Mouse (Mus musculus) heart, adult 9 months (tissue): Measurements from ENCODE around the gene Cse1l.

ENCODE experiments used
- DNase-seq, 2 experiments: peaks; one replicate each; pipeline ENCODE4 v3.0.0; 2022; ENCODE audit warnings: low spot score in 2 of 2

The Cse1l gene

DNA sequence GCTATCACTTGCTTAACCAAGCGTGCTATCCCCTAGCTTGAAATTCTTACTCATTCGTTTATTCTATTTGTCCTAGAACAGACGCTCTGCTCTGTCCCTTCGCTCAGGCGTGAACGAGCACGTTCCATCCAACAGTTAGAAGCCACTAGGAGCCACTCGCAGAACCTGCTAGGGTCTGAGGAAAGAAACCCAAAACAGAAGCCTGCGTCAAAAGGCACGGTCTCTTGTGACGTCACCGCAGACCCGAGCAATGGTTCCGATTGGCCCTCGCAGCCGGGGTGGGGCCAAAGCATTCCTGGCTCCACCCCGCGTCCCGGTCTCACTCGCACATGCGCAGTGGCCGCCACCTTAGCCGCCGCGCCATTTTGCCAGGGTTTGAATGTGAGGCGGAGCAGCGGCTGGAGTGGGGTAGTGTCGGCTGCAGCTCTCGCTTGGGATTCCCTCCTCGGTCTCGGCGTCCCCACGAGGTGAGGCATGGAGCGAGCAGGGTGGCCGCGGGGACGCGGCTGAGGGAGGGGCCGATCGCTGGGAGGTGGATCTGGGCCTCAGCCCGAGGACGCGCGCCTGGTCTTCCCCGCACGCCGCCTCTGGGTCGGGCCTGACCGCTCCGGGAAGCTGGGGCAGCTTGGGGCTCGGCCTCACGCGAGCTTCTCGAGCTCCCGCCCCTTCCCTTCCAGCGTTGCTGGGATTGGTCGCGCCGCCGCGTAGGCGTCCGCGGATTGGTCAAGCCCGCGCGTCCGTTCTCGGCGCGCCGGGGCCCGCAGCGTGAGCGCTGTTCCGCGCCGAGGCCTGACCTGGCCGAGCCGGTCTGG lies at the start of gene Cse1l:
Gene Cse1l (plus strand): TSS at position 330 of the 812 bp plus-strand sequence.
- peak; percentile 95 to 96 for DNase-seq

GRCm38 (mm10) chr2:166856366-166856765 lies 49.5 kb upstream of the Cse1l start:
- DNase-seq, result no peak

- DNase-seq, result no peak
Measured at GRCm38 (mm10) chr2:166857118-166857517, 48.7 kb upstream of the Cse1l start.

- DNase-seq, result no peak
Measured at GRCm38 (mm10) chr2:166859214-166859613, 46.6 kb upstream of the Cse1l start.

DNA sequence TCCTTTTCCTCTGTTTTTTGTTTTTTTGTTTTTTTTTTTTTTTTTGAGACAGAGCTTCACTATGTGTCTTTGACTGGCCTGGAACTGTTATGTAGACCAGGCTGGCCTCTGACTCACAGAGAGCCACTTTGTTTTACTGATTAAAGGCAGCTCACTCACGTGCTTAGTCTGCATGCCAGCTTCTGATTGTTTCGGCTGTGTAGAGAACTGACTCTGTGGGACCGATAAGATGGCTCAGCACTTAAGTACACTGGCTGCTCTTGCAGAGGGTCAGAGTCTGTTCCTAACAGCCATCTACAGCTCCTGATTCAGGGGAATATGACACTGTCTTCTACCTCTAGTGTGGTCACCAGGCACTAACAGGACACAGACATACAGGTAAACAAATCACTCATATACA lies 43.3 kb upstream of the Cse1l start:
- DNase-seq, result no peak

GRCm38 (mm10) chr2:166865476-166865875 lies 40.4 kb upstream of the Cse1l start:
- no peak for DNase-seq

- no peak for DNase-seq
Measured at GRCm38 (mm10) chr2:166870271-166870865, 35.5 kb upstream of the Cse1l start.

DNA sequence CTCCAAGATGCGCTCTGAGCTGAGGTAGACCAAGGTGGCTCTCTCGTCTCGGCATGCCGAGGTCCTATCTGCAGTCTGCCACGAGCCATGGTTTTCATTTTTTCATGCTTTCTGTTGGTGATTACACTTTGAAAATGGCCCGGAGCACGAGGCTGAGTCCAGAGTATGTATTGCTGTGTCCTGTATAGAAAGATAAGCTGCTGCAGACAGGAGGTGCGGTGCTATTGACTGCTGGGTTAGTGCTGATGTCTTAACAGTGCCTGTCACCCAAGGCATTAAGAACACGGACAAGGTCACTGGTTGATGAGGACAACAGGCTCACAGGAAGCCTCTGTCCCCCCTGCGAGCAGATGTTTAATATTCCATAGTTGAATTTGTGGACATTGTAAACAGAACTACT lies 34.9 kb upstream of the Cse1l start:
- no peak for DNase-seq

- DNase-seq, result no peak
Measured at GRCm38 (mm10) chr2:166874675-166875280, 31.1 kb upstream of the Cse1l start.

DNA sequence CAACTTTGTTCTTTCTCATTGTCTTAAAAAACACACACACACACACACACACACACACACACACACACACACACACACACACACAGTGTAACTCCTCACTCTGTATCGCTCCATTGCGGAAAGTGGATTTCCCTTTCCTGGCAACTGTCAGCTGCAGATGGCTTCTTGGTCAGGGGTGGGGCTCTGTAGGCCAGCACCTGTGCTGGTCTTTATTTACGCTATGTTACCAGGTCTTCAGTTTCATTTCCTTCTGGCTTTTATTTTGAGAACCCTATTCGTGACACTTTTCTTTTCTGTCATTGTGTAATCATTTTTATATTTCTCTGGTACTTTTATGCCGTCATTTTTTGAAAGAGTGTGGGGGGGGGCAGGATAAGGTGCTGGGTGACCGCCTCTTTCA lies 30.3 kb upstream of the Cse1l start:
- no peak for DNase-seq

DNA sequence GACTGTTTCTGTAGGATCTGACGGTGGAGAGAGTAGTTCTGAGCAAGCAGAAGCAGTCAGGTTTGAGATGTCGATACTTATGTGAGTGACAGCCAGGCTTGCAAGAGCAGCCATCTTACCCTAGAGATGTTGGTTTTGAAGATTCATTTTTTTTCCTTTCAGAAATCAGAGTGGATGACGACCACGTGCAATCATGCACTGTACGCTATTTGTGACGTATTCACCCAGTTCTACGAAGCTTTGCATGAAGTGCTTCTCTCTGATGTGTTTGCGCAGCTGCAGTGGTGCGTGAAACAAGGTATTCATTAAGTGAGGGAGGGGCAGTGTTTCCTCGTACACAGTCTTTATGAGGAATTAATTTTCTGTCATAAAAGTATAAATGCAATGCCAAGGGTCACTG lies 29.5 kb upstream of the Cse1l start:
- no peak for DNase-seq

DNA sequence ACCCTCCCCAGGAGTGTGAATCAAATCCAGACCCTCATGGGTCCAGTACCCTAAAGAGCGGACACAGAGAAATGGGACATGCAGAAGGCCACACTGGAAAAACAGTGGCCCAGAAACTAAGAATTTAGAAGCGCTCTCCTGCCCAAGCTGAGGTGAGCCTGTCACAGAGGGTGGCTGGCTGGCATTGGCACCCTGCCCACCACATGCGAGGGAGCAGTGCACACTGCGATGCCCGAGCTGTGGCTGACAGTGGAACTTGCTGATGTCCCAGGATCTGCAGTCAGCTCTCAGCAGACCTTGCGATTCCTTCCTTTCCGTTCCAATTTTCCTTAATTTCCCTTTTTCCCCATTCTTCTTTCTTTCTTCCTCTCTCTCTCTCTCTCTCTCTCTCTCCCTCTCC lies 20.8 kb upstream of the Cse1l start:
- no peak for DNase-seq

DNA sequence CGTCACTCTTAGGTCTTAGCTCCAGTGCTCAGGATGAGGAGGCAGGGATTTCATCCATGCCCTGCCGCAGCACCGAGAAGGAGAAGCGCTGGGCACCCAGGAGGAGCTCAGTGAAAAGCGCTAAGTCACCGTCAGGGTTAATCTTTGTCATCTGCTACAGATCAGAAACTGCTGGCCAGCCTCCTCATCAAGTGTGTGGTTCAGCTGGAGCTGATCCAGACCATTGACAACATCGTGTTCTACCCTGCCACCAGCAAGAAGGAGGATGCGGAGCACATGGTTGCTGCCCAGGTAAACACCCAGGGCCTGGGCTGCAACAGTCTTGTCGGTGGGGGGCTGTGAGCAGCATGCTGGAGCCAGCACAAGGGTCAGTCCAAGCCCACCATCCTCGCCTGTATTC lies 20.2 kb upstream of the Cse1l start:
- no peak for DNase-seq

GRCm38 (mm10) chr2:166886231-166886630 lies 19.6 kb upstream of the Cse1l start:
- no peak for DNase-seq

DNA sequence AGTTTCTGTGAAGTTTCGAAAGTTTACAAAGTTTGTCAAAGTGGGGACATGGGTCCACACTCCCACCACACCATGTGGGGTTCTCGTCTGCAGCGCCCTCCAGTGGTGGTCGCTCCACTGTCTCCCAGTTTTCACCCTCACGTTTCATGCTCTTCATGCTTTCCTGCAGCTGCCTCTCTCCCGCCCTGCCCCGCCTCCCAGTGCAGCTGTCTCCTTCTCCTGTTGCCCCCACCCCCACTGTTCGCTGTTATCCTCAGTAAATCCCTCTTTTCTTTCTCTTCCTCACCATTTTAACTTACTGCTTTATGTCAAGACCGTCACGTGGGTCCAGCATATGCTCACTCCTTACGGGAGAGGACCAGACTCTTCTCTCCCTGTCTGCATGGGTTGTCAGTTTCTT lies 18.0 kb upstream of the Cse1l start:
- DNase-seq, result no peak

DNA sequence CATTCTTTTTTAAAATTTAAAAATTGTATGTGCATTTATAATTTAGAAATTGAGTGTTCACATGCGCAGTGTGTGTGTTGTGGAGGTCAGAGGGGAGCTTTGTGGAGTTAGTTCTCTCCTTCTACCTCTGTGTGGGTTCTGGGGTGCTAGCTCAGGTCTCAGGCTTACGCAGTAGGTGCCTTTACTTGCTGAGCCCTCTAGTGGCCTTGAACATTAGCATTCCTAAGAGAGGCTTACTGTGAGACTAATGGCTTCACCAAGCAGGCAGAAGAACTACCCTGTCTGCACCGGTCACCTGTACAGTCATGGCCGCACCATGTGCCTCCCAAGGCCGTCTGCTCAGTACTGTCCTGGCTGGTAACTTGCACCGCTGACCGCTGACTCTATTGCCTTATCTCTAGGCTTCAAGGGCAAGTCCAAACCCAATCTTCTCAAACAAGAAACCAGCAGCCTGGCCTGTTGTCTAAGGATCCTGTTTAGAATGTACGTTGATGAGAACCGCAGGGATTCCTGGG lies 14.4 kb upstream of the Cse1l start:
- no peak for DNase-seq

DNA sequence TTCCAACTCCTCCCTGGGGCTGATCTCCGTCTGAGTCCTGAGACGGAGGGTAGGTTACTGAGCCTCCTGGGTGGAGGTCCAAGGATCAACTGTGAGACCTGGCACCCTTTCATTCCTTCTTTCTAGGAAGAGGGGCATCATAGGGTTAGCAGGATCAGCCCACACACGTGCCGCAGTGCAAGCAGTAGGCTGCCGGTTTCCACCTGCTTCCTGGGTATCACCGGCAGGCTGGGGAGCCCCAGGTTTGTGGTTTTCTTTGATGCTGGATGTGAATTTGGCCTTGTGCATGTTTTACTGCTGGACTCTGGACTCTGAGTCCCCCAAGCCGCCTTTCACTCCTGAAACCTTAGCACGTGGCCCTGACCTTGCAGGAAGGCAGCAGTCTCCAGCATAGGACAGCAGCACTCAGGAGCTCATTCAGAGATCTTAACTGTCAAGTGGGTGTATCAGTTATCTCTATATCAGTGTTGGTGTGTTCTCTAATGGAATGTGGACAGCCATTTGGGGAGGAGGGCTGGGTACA lies 13.6 kb upstream of the Cse1l start:
- DNase-seq, result no peak

DNA sequence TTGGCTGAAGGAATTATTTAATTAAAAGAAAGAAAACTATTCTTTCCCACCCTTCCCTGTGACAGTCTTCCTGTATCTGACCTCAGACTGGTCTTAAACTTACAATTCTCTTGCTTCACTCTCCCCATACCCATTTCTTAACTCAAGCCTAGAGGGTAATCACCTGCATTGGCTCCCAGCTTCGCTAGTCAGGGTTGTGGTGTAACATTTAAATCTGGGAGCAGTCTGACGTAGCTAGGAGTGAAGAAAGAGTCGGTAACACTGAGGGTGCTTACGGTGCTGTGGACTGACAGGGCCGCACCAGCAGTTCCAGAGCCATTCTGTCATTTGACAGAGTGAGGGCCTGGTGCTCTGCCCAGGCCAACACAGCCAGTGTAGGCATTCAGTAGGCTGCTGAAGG lies 12.8 kb upstream of the Cse1l start:
- DNase-seq, result no peak

- no peak for DNase-seq
Measured at GRCm38 (mm10) chr2:166896368-166896767, 9.5 kb upstream of the Cse1l start.

GRCm38 (mm10) chr2:166896974-166897373 lies 8.9 kb upstream of the Cse1l start:
- DNase-seq, result no peak

DNA sequence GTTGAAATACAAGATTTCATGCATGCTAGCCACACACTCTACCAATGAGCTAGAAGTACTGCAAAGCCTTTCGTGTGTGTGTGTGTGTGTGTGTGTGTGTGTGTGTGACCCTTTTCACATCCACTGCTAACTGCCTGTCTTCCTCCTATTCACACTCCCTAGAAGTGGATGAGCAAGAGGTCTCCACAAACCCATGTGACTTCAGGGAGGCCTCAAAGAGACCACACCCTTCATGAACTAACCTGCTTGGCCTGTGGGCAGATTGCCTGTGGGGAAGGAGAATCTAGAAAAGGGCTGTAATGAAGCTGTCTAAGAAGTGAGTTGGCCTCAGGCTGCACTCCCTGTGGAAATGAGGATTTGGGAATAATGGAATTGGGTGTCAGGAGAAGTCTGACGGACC lies 6.7 kb upstream of the Cse1l start:
- no peak for DNase-seq

DNA sequence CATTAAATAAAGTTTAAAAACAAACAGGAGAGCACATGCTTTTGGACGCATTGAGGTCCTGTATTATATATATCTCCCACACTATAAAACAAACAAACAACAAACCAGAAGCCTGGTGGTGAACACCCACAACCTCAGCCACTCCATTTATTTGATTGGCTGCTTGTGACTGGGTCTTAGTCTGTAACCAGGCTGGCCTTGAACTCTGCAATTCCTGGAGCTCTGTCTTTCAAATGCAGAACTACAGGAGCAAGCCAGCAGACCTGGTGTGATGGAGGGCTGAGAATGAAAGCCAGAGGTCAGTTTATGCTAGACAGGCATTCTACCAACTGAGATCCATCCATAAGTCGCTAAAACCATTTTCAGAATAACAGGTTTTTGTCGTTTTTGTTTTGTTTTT lies 6.1 kb upstream of the Cse1l start:
- DNase-seq, result no peak
